8 mouse cellular contexts compared by ENCODE assay signal in the genomic region with DNA sequence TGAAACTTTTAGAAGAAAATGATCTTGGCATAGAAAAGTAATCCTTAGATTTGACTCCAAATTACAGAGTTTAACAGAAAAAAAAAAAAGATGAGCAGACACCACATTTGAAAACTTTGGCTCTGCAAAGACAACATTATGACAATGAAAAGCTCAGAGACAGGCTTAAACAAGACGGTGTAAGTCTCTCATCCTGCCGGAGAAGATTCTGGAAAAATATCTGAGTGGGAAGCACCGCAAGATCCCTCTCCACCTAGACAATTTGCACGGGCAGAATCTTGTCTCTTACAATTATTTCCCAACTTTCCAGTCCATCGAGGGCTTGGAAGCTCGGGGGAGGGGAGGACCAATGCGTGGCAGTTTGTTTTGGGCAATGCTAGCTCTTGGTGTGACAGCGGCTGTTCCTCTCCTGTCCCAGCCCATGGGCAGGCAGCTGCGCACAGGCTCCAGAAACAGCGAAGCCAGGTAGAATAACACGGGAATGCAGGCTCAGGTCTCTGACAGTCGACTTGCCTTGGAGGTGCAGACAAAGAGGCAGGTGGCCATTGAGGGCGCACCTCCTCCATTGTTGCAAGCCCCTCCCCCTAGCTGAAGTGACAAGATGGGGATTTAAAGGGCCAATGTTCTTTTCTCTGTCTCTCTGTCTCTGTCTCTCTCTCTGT. TPM values are rescaled to one million over a fixed set of nuclear protein-coding genes. Genes with fewer than 3 reads are reported as not detected.
DNase-seq lines count a peak whose midpoint lies in the region; ATAC-seq and TF ChIP-seq lines count a peak whose summit lies in the region.

No protein-coding gene starts in this region.

- peaks cover 16% of the 10 kb centered on the region for H3K4me1 ChIP-seq in embryonic facial prominence, embryonic 10.5 days
- peaks cover 6% of the 10 kb centered on the region; the same call in 1 of the 2 replicates for H3K4me1 ChIP-seq in heart, embryonic 13.5 days
- H3K4me1 ChIP-seq in kidney, postnatal 0 days (replicated peaks; ENCODE audit: insufficient read depth, low read length), result no peaks in the 10 kb centered on the region
- H3K4me1 ChIP-seq in liver, embryonic 12.5 days, result peaks cover 7% of the 10 kb centered on the region
- no peaks in the 10 kb centered on the region for H3K4me1 ChIP-seq in neural tube, embryonic 11.5 days (ENCODE audit: control insufficient read depth, insufficient read depth, low read length)

- peaks cover 12% of the 10 kb centered on the region for H3K9me3 ChIP-seq in embryonic facial prominence, embryonic 10.5 days
- H3K9me3 ChIP-seq in heart, embryonic 13.5 days, result peaks cover 10% of the 10 kb centered on the region
- no peaks in the 10 kb centered on the region; the same call in 1 of the 2 replicates for H3K9me3 ChIP-seq in kidney, postnatal 0 days (replicated peaks; ENCODE audit: low read length)
- H3K9me3 ChIP-seq in liver, embryonic 12.5 days (replicated peaks), result peaks cover 9% of the 10 kb centered on the region
- H3K9me3 ChIP-seq in neural tube, embryonic 11.5 days (ENCODE audit: control insufficient read depth, low read length), result 0 out of 2 replicates have a peak, but pooled peaks cover 3% of the 10 kb centered on the region

- no peaks in the 10 kb centered on the region for H3K27me3 ChIP-seq in embryonic facial prominence, embryonic 10.5 days (replicated peaks; ENCODE audit: low read depth, poor library complexity, severe bottlenecking)
- no peaks in the 10 kb centered on the region for H3K27me3 ChIP-seq in heart, embryonic 13.5 days (replicated peaks)
- no peaks in the 10 kb centered on the region for H3K27me3 ChIP-seq in kidney, postnatal 0 days (ENCODE audit: insufficient read depth, low read length)
- no peaks in the 10 kb centered on the region for H3K27me3 ChIP-seq in liver, embryonic 12.5 days (replicated peaks)
- no peaks in the 10 kb centered on the region for H3K27me3 ChIP-seq in neural tube, embryonic 11.5 days (ENCODE audit: control insufficient read depth, insufficient read depth, low read length)

- 7% methylated on average over 13 of the region's 13 CpGs for WGBS in embryonic facial prominence, embryonic 10.5 days
- 4% methylated on average over 13 of the region's 13 CpGs for WGBS in heart, embryonic 13.5 days
- 2% methylated on average over 13 of the region's 13 CpGs for WGBS in kidney, postnatal 0 days
- WGBS in liver, embryonic 12.5 days (ENCODE audit: insufficient replicate concordance), result 8% methylated on average over 13 of the region's 13 CpGs
- WGBS in neural tube, embryonic 11.5 days, result 7% methylated on average over 13 of the region's 13 CpGs

- peak; percentile 28 to 30 for DNase-seq in spleen, postnatal 36 days (ENCODE audit: low spot score in 2 of 2)
- DNase-seq in spleen, adult 12 weeks (ENCODE audit: low spot score), result no peak
- peak; percentile 73 for DNase-seq in embryonic facial prominence, embryonic 10.5 days (ENCODE audit: low spot score)
- DNase-seq in kidney, postnatal 0 days (ENCODE audit: low spot score), result peak; percentile 73
- DNase-seq in neural tube, embryonic 11.5 days (ENCODE audit: low spot score), result peak; percentile 72
- DNase-seq in thymus, postnatal 10 days (ENCODE audit: low spot score in 2 of 2), result peak; percentile 46 to 62

- no peaks in the 10 kb centered on the region for H3K36me3 ChIP-seq in embryonic facial prominence, embryonic 10.5 days (replicated peaks)
- no peaks in the 10 kb centered on the region for H3K36me3 ChIP-seq in heart, embryonic 13.5 days
- no peaks in the 10 kb centered on the region for H3K36me3 ChIP-seq in kidney, postnatal 0 days (ENCODE audit: insufficient read depth, low read length)
- no peaks in the 10 kb centered on the region for H3K36me3 ChIP-seq in liver, embryonic 12.5 days
- H3K36me3 ChIP-seq in neural tube, embryonic 11.5 days (ENCODE audit: control insufficient read depth, insufficient read depth, low read length), result no peaks in the 10 kb centered on the region

- H3K4me3 ChIP-seq in embryonic facial prominence, embryonic 10.5 days, result peak overlapping the region; percentile 60
- peak overlapping the region; percentile 65 for H3K4me3 ChIP-seq in heart, embryonic 13.5 days
- peak overlapping the region; percentile 42 for H3K4me3 ChIP-seq in kidney, postnatal 0 days (replicated peaks; ENCODE audit: low read depth, low read length)
- peak overlapping the region; percentile 54 for H3K4me3 ChIP-seq in liver, embryonic 12.5 days
- H3K4me3 ChIP-seq in neural tube, embryonic 11.5 days (ENCODE audit: low read depth, low read length), result peak overlapping the region; percentile 44

- H3K9ac ChIP-seq in heart, embryonic 13.5 days, result peak overlapping the region; percentile 81
- peak overlapping the region; percentile 46; the same call in 1 of the 2 replicates for H3K9ac ChIP-seq in kidney, postnatal 0 days (ENCODE audit: low read depth, low read length)
- peak overlapping the region; percentile 45; the same call in 1 of the 2 replicates for H3K9ac ChIP-seq in liver, embryonic 12.5 days
- peak overlapping the region; percentile 81 for H3K9ac ChIP-seq in neural tube, embryonic 11.5 days (ENCODE audit: low read length)

- peak overlapping the region; percentile 88 for H3K27ac ChIP-seq in embryonic facial prominence, embryonic 10.5 days (replicated peaks)
- H3K27ac ChIP-seq in heart, embryonic 13.5 days (replicated peaks), result peak overlapping the region; percentile 64
- peak overlapping the region; percentile 57 for H3K27ac ChIP-seq in kidney, postnatal 0 days
- H3K27ac ChIP-seq in liver, embryonic 12.5 days, result no peak overlapping the region
- peak overlapping the region; percentile 56 for H3K27ac ChIP-seq in neural tube, embryonic 11.5 days (ENCODE audit: low read depth, low read length)

- ATAC-seq in heart, embryonic 13.5 days (ENCODE audit: extremely low read depth, insufficient number of reproducible peaks, low FRiP score, low TSS enrichment), result no peak
- peak; percentile 69 for ATAC-seq in kidney, postnatal 0 days (replicated peaks; ENCODE audit: low FRiP score, low read depth)
- no peak for ATAC-seq in liver, embryonic 12.5 days
- ATAC-seq in neural tube, embryonic 11.5 days (ENCODE audit: insufficient read depth, low FRiP score, low TSS enrichment), result no peak

- peak; percentile 33; the same call in 1 of the 2 replicates for TF ChIP-seq CTCF in kidney, postnatal 0 days (IDR thresholded peaks at IDR 0.05; ENCODE audit: low read depth)

- peak overlapping the region; percentile 79 for H3K4me2 ChIP-seq in heart, embryonic 13.5 days
- H3K4me2 ChIP-seq in kidney, postnatal 0 days (ENCODE audit: low read length), result peak overlapping the region; percentile 64
- H3K4me2 ChIP-seq in liver, embryonic 12.5 days, result peak overlapping the region; percentile 67
- H3K4me2 ChIP-seq in neural tube, embryonic 11.5 days (ENCODE audit: low read depth), result peak overlapping the region; percentile 77

RNA-seq across cellular contexts. Expression of gene Kmt5b, which starts 23.2 kb away (rescaled TPM):
- 29.4 and 31.2 TPM in 2 replicates for polyA plus RNA-seq in embryonic facial prominence, embryonic 10.5 days (2016; fragmentation: Nextera tagmentation; extraction: Ambion mirVana)
- 17.7 and 17.9 TPM in 2 replicates for polyA plus RNA-seq in heart, embryonic 13.5 days (2015; fragmentation: Nextera tagmentation; extraction: Ambion mirVana)
- polyA plus RNA-seq in kidney, postnatal 0 days (2015; fragmentation: Nextera tagmentation; extraction: Ambion mirVana), result 19.5 and 20.0 TPM in 2 replicates
- 12.5 and 13.4 TPM in 2 replicates for polyA plus RNA-seq in liver, embryonic 12.5 days (2016; fragmentation: Nextera tagmentation; extraction: Ambion mirVana)
- polyA plus RNA-seq in neural tube, embryonic 11.5 days (2014; fragmentation: Nextera tagmentation; extraction: Ambion mirVana), result 40.7 and 42.0 TPM in 2 replicates

RNA-seq across cellular contexts. Expression of gene 1810055G02Rik, which starts 35.9 kb away (rescaled TPM):
- 46.4 and 46.5 TPM in 2 replicates for polyA plus RNA-seq in embryonic facial prominence, embryonic 10.5 days (2016; fragmentation: Nextera tagmentation; extraction: Ambion mirVana)
- 24.1 and 26.2 TPM in 2 replicates for polyA plus RNA-seq in heart, embryonic 13.5 days (2015; fragmentation: Nextera tagmentation; extraction: Ambion mirVana)
- 27.3 and 29.1 TPM in 2 replicates for polyA plus RNA-seq in kidney, postnatal 0 days (2015; fragmentation: Nextera tagmentation; extraction: Ambion mirVana)
- polyA plus RNA-seq in liver, embryonic 12.5 days (2016; fragmentation: Nextera tagmentation; extraction: Ambion mirVana), result 16.4 and 16.5 TPM in 2 replicates
- 44.5 and 46.7 TPM in 2 replicates for polyA plus RNA-seq in neural tube, embryonic 11.5 days (2014; fragmentation: Nextera tagmentation; extraction: Ambion mirVana)

RNA-seq across cellular contexts. Expression of gene Lrp5, which starts 57.6 kb away (rescaled TPM):
- polyA plus RNA-seq in embryonic facial prominence, embryonic 10.5 days (2016; fragmentation: Nextera tagmentation; extraction: Ambion mirVana), result 5.5 and 5.6 TPM in 2 replicates
- polyA plus RNA-seq in heart, embryonic 13.5 days (2015; fragmentation: Nextera tagmentation; extraction: Ambion mirVana), result 2.9 and 3.3 TPM in 2 replicates
- polyA plus RNA-seq in kidney, postnatal 0 days (2015; fragmentation: Nextera tagmentation; extraction: Ambion mirVana), result 3.3 and 3.5 TPM in 2 replicates
- 2.7 TPM in 2 replicates for polyA plus RNA-seq in liver, embryonic 12.5 days (2016; fragmentation: Nextera tagmentation; extraction: Ambion mirVana)
- 3.2 and 3.8 TPM in 2 replicates for polyA plus RNA-seq in neural tube, embryonic 11.5 days (2014; fragmentation: Nextera tagmentation; extraction: Ambion mirVana)
